Mouse (Mus musculus): ENCODE measurements around the gene Mkks.

DNA sequence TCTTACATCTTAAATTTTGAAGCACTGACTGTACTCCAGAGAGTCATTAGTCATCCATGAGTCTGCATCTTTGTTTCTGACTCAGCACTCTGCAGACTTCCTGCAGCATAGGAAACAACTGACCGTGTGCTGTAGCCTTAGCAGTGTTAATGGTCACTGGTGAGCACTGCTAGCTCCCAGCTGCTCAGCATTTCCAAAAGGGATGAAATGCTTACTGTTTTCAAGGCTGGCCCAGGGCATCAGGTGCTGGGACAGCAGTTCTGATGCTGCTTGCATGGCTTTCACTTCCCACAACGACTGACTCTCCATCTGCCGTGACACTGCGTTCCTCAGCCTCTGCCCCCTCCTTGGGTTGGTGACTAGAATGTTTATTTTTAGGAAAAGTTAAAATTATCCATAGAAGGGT lies 29.8 kb upstream of the Mkks start:
- TF ChIP-seq TCF12 (IDR thresholded peaks at IDR 0.05; ENCODE audit: insufficient read depth, poor library complexity, severe bottlenecking) (no peak), POLR2A (IDR thresholded peaks at IDR 0.05; ENCODE audit: insufficient read length, low read depth) (no peak), MYOG (IDR thresholded peaks at IDR 0.05; ENCODE audit: control insufficient read depth in 1 of 3, insufficient read depth in 1 of 3, insufficient read length in 2 of 3, low read depth in 2 of 3) (peak in 1 of 3 experiments; percentile 65)
